Mouse (Mus musculus) liver, embryonic 15.5 days (tissue): ENCODE data around the gene Manea. TPM values are rescaled to one million over a fixed set of nuclear protein-coding genes. Genes with fewer than 3 reads are reported as not detected.

Experiments
- ATAC-seq: fragments of 200-750 bp; cut with Nextera tagmentation; 2 replicates; pipeline ENCODE4 v1.8.0; 2017; ENCODE audit warnings: moderate number of reproducible peaks, mild to moderate bottlenecking, moderate library complexity; ENCODE audit not compliant: insufficient read depth
- H3K27ac ChIP-seq: fragments of 300-500 bp; sonication (generic); replicated peaks from 2 replicates; pipeline ENCODE4 v1.5.1; 2015; ENCODE audit warnings: mild to moderate bottlenecking, inconsistent platforms
- H3K27me3 ChIP-seq: fragments of 300-500 bp; sonication (generic); 2 replicates; pipeline ENCODE4 v1.6.1; 2015; ENCODE audit warnings: mild to moderate bottlenecking, inconsistent platforms
- H3K36me3 ChIP-seq: fragments of 300-500 bp; sonication (generic); replicated peaks from 2 replicates; pipeline ENCODE4 v1.6.1; 2015; ENCODE audit warnings: moderate library complexity, mild to moderate bottlenecking, inconsistent platforms
- H3K4me1 ChIP-seq: fragments of 300-500 bp; sonication (generic); replicated peaks from 2 replicates; pipeline ENCODE4 v1.6.1; 2015; ENCODE audit warnings: inconsistent platforms
- H3K4me2 ChIP-seq: fragments of 300-500 bp; sonication (generic); 2 replicates; pipeline ENCODE4 v1.6.1; 2015; ENCODE audit warnings: moderate library complexity, mild to moderate bottlenecking, inconsistent platforms
- H3K4me3 ChIP-seq: fragments of 300-500 bp; sonication (generic); replicated peaks from 2 replicates; pipeline ENCODE4 v1.5.1; 2015; ENCODE audit warnings: mild to moderate bottlenecking, inconsistent platforms
- H3K9ac ChIP-seq: fragments of 300-500 bp; sonication (generic); 2 replicates; pipeline ENCODE4 v1.6.1; 2015; ENCODE audit warnings: moderate library complexity, mild to moderate bottlenecking, inconsistent platforms
- H3K9me3 ChIP-seq: fragments of 300-500 bp; sonication (generic); replicated peaks from 2 replicates; pipeline ENCODE4 v1.6.1; 2016; ENCODE audit warnings: inconsistent platforms
- WGBS: fragments of 180-500 bp; shearing (Covaris S2); methylation state at CpG from one replicate; pipeline ENCODE4 v1.1.7; 2015; ENCODE audit warnings: mixed read lengths; ENCODE audit not compliant: insufficient replicate concordance; 5-methylcytosine and 5-hydroxymethylcytosine counted together
- polyA plus RNA-seq: library from polyadenylated mRNA; unstranded; fragments of >200 nt; fragmentation: Nextera tagmentation; extraction: Ambion mirVana; gene quantifications from 2 replicates; pipeline ENCODE4 v1.2.1, GENCODE M21; 2015

Manea gene
- polyA plus RNA-seq, 1 experiment from 2014 or later: 3.7 TPM

- H3K4me2 ChIP-seq: no peak overlapping the region
- no peak overlapping the region for H3K9ac ChIP-seq
- H3K9me3 ChIP-seq: no peaks in the 10 kb centered on the region
- no peaks in the 10 kb centered on the region for H3K27me3 ChIP-seq
- H3K27ac ChIP-seq: no peak overlapping the region
- H3K4me3 ChIP-seq: no peak overlapping the region
- no peaks in the 10 kb centered on the region for H3K4me1 ChIP-seq
- no peaks in the 10 kb centered on the region for H3K36me3 ChIP-seq
- ATAC-seq: no peak
These were observed 70.4 kb downstream of the Manea start for GRCm38 (mm10) chr4:26276264-26276663.

DNA sequence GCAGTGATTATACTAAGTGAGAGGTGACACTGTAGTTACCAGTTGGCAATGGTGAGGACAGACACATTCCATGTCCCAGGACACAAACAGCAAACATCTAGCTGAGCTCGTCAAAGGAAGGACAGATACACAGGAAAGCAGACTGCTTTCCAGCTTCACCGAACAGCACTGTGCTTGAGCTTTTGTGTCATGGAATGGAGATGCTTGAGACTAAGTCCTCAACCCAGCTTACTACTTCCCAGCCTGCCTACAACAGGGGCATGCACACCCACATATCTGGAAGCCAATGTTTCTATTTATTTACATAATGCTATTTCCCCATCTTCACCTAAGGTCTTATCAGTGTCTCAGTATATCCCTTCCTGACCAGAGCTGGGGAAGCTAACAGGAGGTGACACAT, 70.9 kb downstream of the Manea start:
- no peak overlapping the region for H3K9ac ChIP-seq
- no peaks in the 10 kb centered on the region for H3K36me3 ChIP-seq
- 56% methylated on average over 2 of the region's 2 CpGs for WGBS
- no peak overlapping the region for H3K4me2 ChIP-seq
- ATAC-seq: no peak
- H3K9me3 ChIP-seq: no peaks in the 10 kb centered on the region
- no peak overlapping the region for H3K27ac ChIP-seq
- no peaks in the 10 kb centered on the region for H3K4me1 ChIP-seq
- no peak overlapping the region for H3K4me3 ChIP-seq
- no peaks in the 10 kb centered on the region for H3K27me3 ChIP-seq
